Mouse (Mus musculus): Measurements from ENCODE around the gene Ccdc85c. TPM values are rescaled to one million over a fixed set of nuclear protein-coding genes. Genes with fewer than 3 reads are reported as not detected.

Gene Ccdc85c
- polyA plus RNA-seq, 1 experiment from 2014 or later: 11.4 TPM

GRCm38 (mm10) chr12:108217572-108217971 is 57.7 kb downstream of the Ccdc85c start:
- Histone ChIP-seq H3K27me3 (replicated peaks; ENCODE audit: low read depth, poor library complexity, severe bottlenecking) (no peaks in the 10 kb centered on the region), H3K9me3 (no peaks in the 10 kb centered on the region), H3K27ac (replicated peaks) (no peak overlapping the region), H3K36me3 (replicated peaks) (peaks cover 6% of the 10 kb centered on the region), H3K4me3 (no peak overlapping the region), H3K4me1 (peaks cover 89% of the 10 kb centered on the region)
- DNase-seq (ENCODE audit: low spot score): no peak
- 67% methylated on average over 5 of the region's 5 CpGs for WGBS

- peak overlapping the region; percentile 20 for H3K27ac ChIP-seq (replicated peaks)
- no peaks in the 10 kb centered on the region for H3K9me3 ChIP-seq
- DNase-seq (ENCODE audit: low spot score): no peak
- H3K4me3 ChIP-seq: no peak overlapping the region
- WGBS: 79% methylated on average over 11 of the region's 11 CpGs
- no peaks in the 10 kb centered on the region for H3K27me3 ChIP-seq (replicated peaks; ENCODE audit: low read depth, poor library complexity, severe bottlenecking)
- peaks cover 6% of the 10 kb centered on the region for H3K36me3 ChIP-seq (replicated peaks)
- peaks cover 95% of the 10 kb centered on the region for H3K4me1 ChIP-seq
These were observed 58.4 kb downstream of the Ccdc85c start for GRCm38 (mm10) chr12:108216611-108217370.

GRCm38 (mm10) chr12:108215090-108215489 is 60.1 kb downstream of the Ccdc85c start:
- WGBS: 40% methylated on average over 8 of the region's 8 CpGs
- Histone ChIP-seq H3K4me3 (no peak overlapping the region), H3K9me3 (no peaks in the 10 kb centered on the region), H3K36me3 (replicated peaks) (peaks cover 13% of the 10 kb centered on the region; the same call in 1 of the 2 replicates), H3K27ac (replicated peaks) (peak overlapping the region; percentile 72), H3K27me3 (replicated peaks; ENCODE audit: low read depth, poor library complexity, severe bottlenecking) (no peaks in the 10 kb centered on the region), H3K4me1 (peaks cover 93% of the 10 kb centered on the region)
- DNase-seq (ENCODE audit: low spot score): peak; percentile 46

- Histone ChIP-seq H3K36me3 (replicated peaks) (peaks cover 14% of the 10 kb centered on the region; the same call in 1 of the 2 replicates), H3K27ac (replicated peaks) (peak overlapping the region; percentile 72), H3K9me3 (no peaks in the 10 kb centered on the region), H3K27me3 (replicated peaks; ENCODE audit: low read depth, poor library complexity, severe bottlenecking) (no peaks in the 10 kb centered on the region), H3K4me1 (peaks cover 90% of the 10 kb centered on the region), H3K4me3 (no peak overlapping the region)
- WGBS: 42% methylated on average over 18 of the region's 18 CpGs
- no peak for DNase-seq (ENCODE audit: low spot score)
These were observed 61.9 kb downstream of the Ccdc85c start for GRCm38 (mm10) chr12:108213090-108214041.

DNA sequence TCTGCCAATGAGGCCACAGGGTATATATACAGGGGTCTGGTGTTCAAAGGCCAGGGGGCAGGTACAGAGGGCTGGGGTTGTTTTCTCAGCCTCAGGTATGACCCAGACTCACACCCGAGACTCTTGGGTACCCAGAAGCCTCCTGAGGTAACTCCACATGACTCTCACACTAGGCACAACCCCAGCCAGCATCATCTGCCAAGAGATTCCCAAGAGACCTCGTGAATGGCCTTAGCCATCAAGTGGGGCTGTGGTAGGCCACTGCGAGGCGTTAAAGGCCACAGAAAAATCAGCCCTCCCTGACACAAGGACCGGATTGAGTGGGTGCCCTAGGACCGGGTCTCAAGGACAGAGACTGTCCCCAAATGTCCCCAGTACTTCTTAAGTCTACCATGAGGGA is 62.7 kb downstream of the Ccdc85c start:
- H3K4me3 ChIP-seq: no peak overlapping the region
- H3K9me3 ChIP-seq: no peaks in the 10 kb centered on the region
- H3K27me3 ChIP-seq (replicated peaks; ENCODE audit: low read depth, poor library complexity, severe bottlenecking): no peaks in the 10 kb centered on the region
- peaks cover 81% of the 10 kb centered on the region for H3K4me1 ChIP-seq
- peak overlapping the region; percentile 73 for H3K27ac ChIP-seq (replicated peaks)
- WGBS: 88% methylated on average over 6 of the region's 6 CpGs
- DNase-seq (ENCODE audit: low spot score): no peak
- H3K36me3 ChIP-seq (replicated peaks): peaks cover 20% of the 10 kb centered on the region

DNA sequence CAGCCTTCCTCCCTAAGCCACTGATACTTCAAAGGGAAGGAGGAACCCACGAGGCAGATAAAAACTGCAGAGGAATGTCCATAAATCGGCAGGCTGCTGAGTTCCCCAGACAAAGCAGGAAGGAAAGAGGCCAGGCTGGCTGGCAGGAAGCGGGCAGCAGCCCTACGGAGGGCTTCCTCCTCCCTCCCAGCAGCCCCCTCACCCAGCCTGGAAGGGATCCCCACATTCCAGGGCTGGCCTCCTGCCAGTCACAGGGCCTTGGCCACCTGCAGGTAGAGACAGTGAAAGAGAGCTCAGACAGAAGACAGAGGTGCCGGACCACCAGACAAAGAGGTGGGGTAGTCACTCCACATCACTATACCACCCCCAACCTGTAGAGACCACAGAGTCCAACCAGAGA is 63.2 kb downstream of the Ccdc85c start:
- H3K27ac ChIP-seq (replicated peaks): peak overlapping the region; percentile 73
- no peaks in the 10 kb centered on the region for H3K27me3 ChIP-seq (replicated peaks; ENCODE audit: low read depth, poor library complexity, severe bottlenecking)
- WGBS: 63% methylated on average over 5 of the region's 5 CpGs
- H3K36me3 ChIP-seq (replicated peaks): peaks cover 24% of the 10 kb centered on the region
- H3K4me1 ChIP-seq: peaks cover 77% of the 10 kb centered on the region
- DNase-seq (ENCODE audit: low spot score): no peak
- no peaks in the 10 kb centered on the region for H3K9me3 ChIP-seq
- no peak overlapping the region for H3K4me3 ChIP-seq

- no peak overlapping the region for H3K4me3 ChIP-seq
- H3K4me1 ChIP-seq: peaks cover 68% of the 10 kb centered on the region
- no peaks in the 10 kb centered on the region for H3K27me3 ChIP-seq (replicated peaks; ENCODE audit: low read depth, poor library complexity, severe bottlenecking)
- DNase-seq (ENCODE audit: low spot score): no peak
- no peak overlapping the region for H3K27ac ChIP-seq (replicated peaks)
- 91% methylated on average over 15 of the region's 15 CpGs for WGBS
- no peaks in the 10 kb centered on the region for H3K9me3 ChIP-seq
- peaks cover 38% of the 10 kb centered on the region for H3K36me3 ChIP-seq (replicated peaks)
These were observed 64.6 kb downstream of the Ccdc85c start for GRCm38 (mm10) chr12:108210623-108211022.

DNA sequence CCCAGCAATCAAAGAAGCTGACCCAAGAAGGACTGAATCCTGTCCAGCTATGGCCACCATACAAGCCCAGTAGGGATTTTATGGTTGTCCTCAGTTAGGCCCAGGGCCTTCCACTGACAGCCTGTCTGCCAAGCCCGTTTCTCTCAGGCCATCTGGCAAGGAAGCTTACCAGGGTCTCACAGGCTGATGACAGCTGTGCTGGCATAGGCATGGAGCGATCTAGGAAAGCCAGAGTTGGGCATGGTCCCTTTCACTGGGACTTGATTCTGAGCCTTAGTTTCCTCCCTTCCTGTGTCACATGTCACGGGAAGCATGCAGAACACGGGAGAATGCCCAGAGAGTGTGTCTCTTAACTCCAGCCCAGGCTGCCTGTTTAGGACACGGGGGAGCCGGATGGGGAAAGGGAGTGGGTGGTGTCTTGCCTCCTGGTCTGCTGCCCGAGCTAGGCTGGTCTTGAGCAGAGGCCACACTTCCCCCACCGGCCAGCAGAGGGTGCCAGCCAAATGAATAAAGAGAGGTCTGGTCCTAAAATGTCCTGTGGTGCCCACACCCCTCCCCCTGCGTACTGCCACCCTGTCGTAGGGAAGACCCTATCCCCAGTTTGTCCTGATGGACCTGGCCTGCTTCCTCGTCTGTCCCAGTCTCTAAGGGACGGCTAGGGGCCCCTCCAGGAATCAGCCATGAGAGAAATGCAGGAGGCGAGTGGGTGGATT is 66.3 kb downstream of the Ccdc85c start:
- Histone ChIP-seq H3K36me3 (replicated peaks) (peaks cover 56% of the 10 kb centered on the region), H3K27ac (replicated peaks) (no peak overlapping the region), H3K4me1 (peaks cover 61% of the 10 kb centered on the region), H3K4me3 (no peak overlapping the region), H3K9me3 (no peaks in the 10 kb centered on the region), H3K27me3 (replicated peaks; ENCODE audit: low read depth, poor library complexity, severe bottlenecking) (no peaks in the 10 kb centered on the region)
- DNase-seq (ENCODE audit: low spot score): peak; percentile 81
- 40% methylated on average over 13 of the region's 13 CpGs for WGBS

DNA sequence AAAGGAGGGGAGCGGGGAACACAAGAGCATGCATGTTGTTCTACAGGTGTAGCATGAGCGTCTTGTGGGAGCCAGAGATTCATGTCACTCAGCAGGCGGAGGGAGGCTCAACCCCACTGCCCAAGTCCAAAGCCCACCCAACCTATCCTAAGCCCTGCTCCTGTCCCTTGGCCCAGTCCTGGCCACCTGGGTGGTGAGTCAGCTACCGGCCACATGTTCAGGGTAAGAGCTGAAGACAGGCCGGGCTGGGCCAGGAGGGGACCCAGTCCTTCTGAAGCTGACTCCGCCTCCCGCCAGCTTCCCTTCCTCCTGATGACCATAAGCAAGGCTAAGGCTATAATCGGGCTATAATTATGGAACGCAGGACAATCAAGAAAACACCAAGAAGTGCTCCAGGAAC is 67.0 kb downstream of the Ccdc85c start:
- H3K36me3 ChIP-seq (replicated peaks): peaks cover 60% of the 10 kb centered on the region
- no peak overlapping the region for H3K27ac ChIP-seq (replicated peaks)
- H3K27me3 ChIP-seq (replicated peaks; ENCODE audit: low read depth, poor library complexity, severe bottlenecking): no peaks in the 10 kb centered on the region
- H3K4me1 ChIP-seq: peaks cover 54% of the 10 kb centered on the region
- H3K9me3 ChIP-seq: no peaks in the 10 kb centered on the region
- DNase-seq (ENCODE audit: low spot score): no peak
- no peak overlapping the region for H3K4me3 ChIP-seq
- WGBS: 87% methylated on average over 9 of the region's 9 CpGs

- Histone ChIP-seq H3K27me3 (replicated peaks; ENCODE audit: low read depth, poor library complexity, severe bottlenecking) (no peaks in the 10 kb centered on the region), H3K9me3 (no peaks in the 10 kb centered on the region), H3K4me3 (no peak overlapping the region), H3K4me1 (peaks cover 39% of the 10 kb centered on the region), H3K36me3 (replicated peaks) (peaks cover 76% of the 10 kb centered on the region), H3K27ac (replicated peaks) (no peak overlapping the region)
- 15% methylated on average over 5 of the region's 5 CpGs for WGBS
- DNase-seq (ENCODE audit: low spot score): peak; percentile 87
These were observed 68.6 kb downstream of the Ccdc85c start for GRCm38 (mm10) chr12:108206641-108207040.

DNA sequence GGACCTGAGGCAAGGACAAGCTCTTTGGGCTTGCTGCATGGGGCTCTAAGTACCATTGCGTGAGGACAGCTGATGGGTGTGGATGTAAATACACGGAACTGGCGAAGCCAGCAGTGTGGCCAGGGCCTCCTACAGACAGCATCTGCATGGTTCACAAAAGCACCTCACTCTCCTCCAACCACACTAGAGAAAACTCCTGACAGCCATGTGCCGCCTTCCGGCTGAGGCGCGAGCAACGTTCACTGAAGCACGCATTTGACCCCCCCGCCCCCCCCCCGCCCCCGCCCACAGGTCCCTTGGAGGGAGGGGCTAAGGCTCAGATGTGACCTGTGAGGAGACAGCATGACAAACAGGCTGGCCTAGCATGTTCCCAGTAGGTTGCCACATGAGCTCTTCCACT is 70.2 kb downstream of the Ccdc85c start:
- H3K27ac ChIP-seq (replicated peaks): no peak overlapping the region
- no peaks in the 10 kb centered on the region for H3K27me3 ChIP-seq (replicated peaks; ENCODE audit: low read depth, poor library complexity, severe bottlenecking)
- H3K9me3 ChIP-seq: no peaks in the 10 kb centered on the region
- DNase-seq (ENCODE audit: low spot score): peak; percentile 8
- WGBS: 78% methylated on average over 12 of the region's 12 CpGs
- no peak overlapping the region for H3K4me3 ChIP-seq
- H3K36me3 ChIP-seq (replicated peaks): peaks cover 78% of the 10 kb centered on the region
- H3K4me1 ChIP-seq: peaks cover 24% of the 10 kb centered on the region

GRCm38 (mm10) chr12:108203895-108204294 is 71.3 kb downstream of the Ccdc85c start:
- no peak overlapping the region for H3K4me3 ChIP-seq
- H3K4me1 ChIP-seq: peaks cover 14% of the 10 kb centered on the region
- peaks cover 89% of the 10 kb centered on the region for H3K36me3 ChIP-seq (replicated peaks)
- H3K27me3 ChIP-seq (replicated peaks; ENCODE audit: low read depth, poor library complexity, severe bottlenecking): no peaks in the 10 kb centered on the region
- H3K27ac ChIP-seq (replicated peaks): no peak overlapping the region
- no peak for DNase-seq (ENCODE audit: low spot score)
- WGBS: 71% methylated on average over 8 of the region's 8 CpGs
- H3K9me3 ChIP-seq: no peaks in the 10 kb centered on the region
